Mouse (Mus musculus): ENCODE results near the gene Bgn.

GRCm38 (mm10) chrX:73524318-73525222 is 41.2 kb downstream of the Bgn start:
- TF ChIP-seq CTCF (IDR thresholded peaks at IDR 0.05; ENCODE audit: borderline replicate concordance, extremely low read depth, insufficient read depth, insufficient read length) (no peak), POLR2A (IDR thresholded peaks at IDR 0.05; ENCODE audit: borderline replicate concordance, extremely low read depth, insufficient read depth, insufficient read length, poor library complexity, severe bottlenecking) (no peak)
